Mouse (Mus musculus): ENCODE measurements around the gene Derl2. TPM values are rescaled to one million over a fixed set of nuclear protein-coding genes. Genes with fewer than 3 reads are reported as not detected.

The Derl2 gene
- total RNA-seq, 2 experiments from 2014 or later = 18.8 to 39.3 TPM

- no peak for ATAC-seq (replicated peaks; ENCODE audit: low FRiP score, low TSS enrichment, poor library complexity, severe bottlenecking)
Observed at GRCm38 (mm10) chr11:71001167-71001566, 18.5 kb downstream of the Derl2 start.

GRCm38 (mm10) chr11:70982557-70983228 lies 36.9 kb downstream of the Derl2 start, which contains the start of gene C1qbp:
Gene C1qbp (minus strand): TSS chr11:70983026.
- peak; percentile 96 for ATAC-seq (replicated peaks; ENCODE audit: low FRiP score, low TSS enrichment, poor library complexity, severe bottlenecking)

- no peak for ATAC-seq (replicated peaks; ENCODE audit: low FRiP score, low TSS enrichment, poor library complexity, severe bottlenecking)
Observed at GRCm38 (mm10) chr11:70982030-70982429, 37.6 kb downstream of the Derl2 start.

- no peak for ATAC-seq (replicated peaks; ENCODE audit: low FRiP score, low TSS enrichment, poor library complexity, severe bottlenecking)
Observed at GRCm38 (mm10) chr11:70980751-70981510, 38.7 kb downstream of the Derl2 start.

GRCm38 (mm10) chr11:70980232-70980631 lies 39.4 kb downstream of the Derl2 start:
- no peak for ATAC-seq (replicated peaks; ENCODE audit: low FRiP score, low TSS enrichment, poor library complexity, severe bottlenecking)

GRCm38 (mm10) chr11:70977293-70977692 lies 42.3 kb downstream of the Derl2 start:
- ATAC-seq (replicated peaks; ENCODE audit: low FRiP score, low TSS enrichment, poor library complexity, severe bottlenecking) = no peak

GRCm38 (mm10) chr11:70975193-70975592 lies 44.4 kb downstream of the Derl2 start:
- no peak for ATAC-seq (replicated peaks; ENCODE audit: low FRiP score, low TSS enrichment, poor library complexity, severe bottlenecking)

- 0 out of 2 replicates have a peak, but pooled peaks have one; percentile 26 for ATAC-seq (replicated peaks; ENCODE audit: low FRiP score, low TSS enrichment, poor library complexity, severe bottlenecking)
Observed at GRCm38 (mm10) chr11:70973947-70974346, 45.7 kb downstream of the Derl2 start.

GRCm38 (mm10) chr11:70972586-70972985 lies 47.1 kb downstream of the Derl2 start:
- ATAC-seq (replicated peaks; ENCODE audit: low FRiP score, low TSS enrichment, poor library complexity, severe bottlenecking) = no peak

GRCm38 (mm10) chr11:70970560-70971540 lies 48.8 kb downstream of the Derl2 start:
- ATAC-seq (replicated peaks; ENCODE audit: low FRiP score, low TSS enrichment, poor library complexity, severe bottlenecking) = peak; percentile 72

GRCm38 (mm10) chr11:70969821-70970559 lies 49.7 kb downstream of the Derl2 start, which contains the start of the genes Nup88 and Rpain:
Gene Nup88 (minus strand): TSS chr11:70969973.
Gene Rpain (plus strand): TSS chr11:70970213.
- peak; percentile 76 for ATAC-seq (replicated peaks; ENCODE audit: low FRiP score, low TSS enrichment, poor library complexity, severe bottlenecking)

- ATAC-seq (replicated peaks; ENCODE audit: low FRiP score, low TSS enrichment, poor library complexity, severe bottlenecking) = 0 out of 2 replicates have a peak, but pooled peaks have one; percentile 3
Observed at GRCm38 (mm10) chr11:70969271-70969794, 50.3 kb downstream of the Derl2 start.

- no peak for ATAC-seq (replicated peaks; ENCODE audit: low FRiP score, low TSS enrichment, poor library complexity, severe bottlenecking)
Observed at GRCm38 (mm10) chr11:70964222-70964907, 55.3 kb downstream of the Derl2 start.

- ATAC-seq (replicated peaks; ENCODE audit: low FRiP score, low TSS enrichment, poor library complexity, severe bottlenecking) = peak; percentile 74
Observed at GRCm38 (mm10) chr11:70960786-70961554, 58.7 kb downstream of the Derl2 start.
